Mouse (Mus musculus) embryonic fibroblast, embryonic 13.5 days (primary cell): ENCODE data around the gene Tcta. TPM values are rescaled to one million over a fixed set of nuclear protein-coding genes. Genes with fewer than 3 reads are reported as not detected.
"Not testable (repeated sequence)": the region's sequence is repeated elsewhere in the genome, so short reads cannot be mapped to it uniquely, and the experiment has no call there.

Experiments used
- H3K27ac ChIP-seq: 2 replicates; pipeline ENCODE4 v1.5.1; 2012; ENCODE audit warnings: low read length, control low read depth, inconsistent platforms; ENCODE audit not compliant: insufficient read depth
- H3K4me1 ChIP-seq: 2 replicates; pipeline ENCODE4 v1.6.1; 2011; ENCODE audit warnings: low read length; ENCODE audit not compliant: control insufficient read depth, insufficient read depth
- H3K4me3 ChIP-seq: 2 replicates; pipeline ENCODE4 v1.5.1; 2011; ENCODE audit warnings: mild to moderate bottlenecking, control low read depth, low read length; ENCODE audit not compliant: insufficient read depth
- CTCF ChIP-seq: IDR thresholded peaks from 2 replicates; pipeline ENCODE4 v1.5.1; 2011; ENCODE audit warnings: mild to moderate bottlenecking, control low read depth, low read length, moderate library complexity, borderline replicate concordance; ENCODE audit not compliant: insufficient read depth
- POLR2A ChIP-seq: IDR thresholded peaks from 2 replicates; pipeline ENCODE4 v1.6.1; 2011; ENCODE audit warnings: low read depth, mild to moderate bottlenecking, control low read depth, low read length, moderate library complexity
- polyA plus RNA-seq: library from polyadenylated mRNA; stranded (reverse); fragments of >200 nt; gene quantifications from 2 replicates; pipeline ENCODE4 v1.2.4, GENCODE M21; 2011; ENCODE audit warnings: low read depth; ENCODE audit not compliant: missing spikeins, insufficient read length

Gene Tcta
- polyA plus RNA-seq, 1 experiment = 22.9 TPM

- H3K27ac ChIP-seq = no peak overlapping the region
- no peak for TF ChIP-seq POLR2A
- no peak for TF ChIP-seq CTCF
- no peak overlapping the region for H3K4me3 ChIP-seq
- no peaks in the 10 kb centered on the region for H3K4me1 ChIP-seq
These were observed 33.3 kb downstream of the Tcta start for GRCm38 (mm10) chr9:108272691-108273090.

- H3K4me3 ChIP-seq = no peak overlapping the region
- no peak overlapping the region for H3K27ac ChIP-seq
- H3K4me1 ChIP-seq = no peaks in the 10 kb centered on the region
- no peak for TF ChIP-seq CTCF
- no peak for TF ChIP-seq POLR2A
These were observed 34.0 kb downstream of the Tcta start for GRCm38 (mm10) chr9:108271941-108272340.

GRCm38 (mm10) chr9:108268701-108269100 lies 37.3 kb downstream of the Tcta start:
- H3K27ac ChIP-seq, H3K4me1 ChIP-seq, H3K4me3 ChIP-seq: not testable (repeated sequence)

- H3K27ac ChIP-seq = no peak overlapping the region
- H3K4me1 ChIP-seq = peaks cover 7% of the 10 kb centered on the region
- TF ChIP-seq CTCF (no peak), POLR2A (no peak)
- H3K4me3 ChIP-seq = no peak overlapping the region
These were observed 38.3 kb downstream of the Tcta start for GRCm38 (mm10) chr9:108267691-108268090.

- no peak for TF ChIP-seq POLR2A
- TF ChIP-seq CTCF = no peak
- no peak overlapping the region for H3K4me3 ChIP-seq
These were observed 39.6 kb downstream of the Tcta start for GRCm38 (mm10) chr9:108266261-108266935.

GRCm38 (mm10) chr9:108264191-108264921 lies 41.6 kb downstream of the Tcta start:
- TF ChIP-seq CTCF = no peak
- TF ChIP-seq POLR2A = 0 out of 2 replicates have a peak, but pooled peaks have one; percentile 21
- Histone ChIP-seq H3K27ac (peak overlapping the region; percentile 92), H3K4me3 (peak overlapping the region; percentile 45), H3K4me1 (peaks cover 13% of the 10 kb centered on the region)

More at GRCm38 (mm10) chr9:108266261-108266935, 39.6 kb downstream of the Tcta start:
- peaks cover 11% of the 10 kb centered on the region for H3K4me1 ChIP-seq
- H3K27ac ChIP-seq = no peak overlapping the region

- TF ChIP-seq CTCF (no peak), POLR2A (peak; percentile 65)
- Histone ChIP-seq H3K4me1 (peaks cover 13% of the 10 kb centered on the region), H3K27ac (peak within 1 kb of the TSS; percentile 92), H3K4me3 (peak within 1 kb of the TSS; percentile 97)
These were observed 42.2 kb downstream of the Tcta start, which contains the start of gene Dag1 for GRCm38 (mm10) chr9:108263690-108264190. Gene Dag1, minus strand, starts transcription at chr9:108263958.

GRCm38 (mm10) chr9:108263131-108263681 lies 42.8 kb downstream of the Tcta start:
- peak overlapping the region; percentile 97 for H3K4me3 ChIP-seq
- H3K4me1 ChIP-seq = peaks cover 13% of the 10 kb centered on the region
- H3K27ac ChIP-seq = peak overlapping the region; percentile 73
- TF ChIP-seq POLR2A (no peak), CTCF (no peak)

GRCm38 (mm10) chr9:108262494-108263049 lies 43.4 kb downstream of the Tcta start:
- H3K4me3 ChIP-seq = peak overlapping the region; percentile 97
- peak overlapping the region; percentile 73 for H3K27ac ChIP-seq
- H3K4me1 ChIP-seq = peaks cover 13% of the 10 kb centered on the region
- TF ChIP-seq POLR2A = no peak; the same call in 1 of the 2 replicates
- TF ChIP-seq CTCF = no peak

GRCm38 (mm10) chr9:108261865-108262264 lies 44.1 kb downstream of the Tcta start:
- no peak for TF ChIP-seq CTCF
- TF ChIP-seq POLR2A = no peak
- no peak overlapping the region for H3K27ac ChIP-seq
- H3K4me3 ChIP-seq = peak overlapping the region; percentile 97; the same call in 1 of the 2 replicates
- H3K4me1 ChIP-seq = peaks cover 13% of the 10 kb centered on the region
